Mouse (Mus musculus): ENCODE measurements around the gene Csnk1e.

Gene Csnk1e

GRCm38 (mm10) chr15:79442961-79443518, 12.3 kb downstream of the Csnk1e start:
- DNase-seq: peak; percentile 20

- no peak for DNase-seq
Observed at GRCm38 (mm10) chr15:79442257-79442611, 13.1 kb downstream of the Csnk1e start.

- DNase-seq: peak; percentile 83
Observed at GRCm38 (mm10) chr15:79441331-79442256, 13.8 kb downstream of the Csnk1e start.

GRCm38 (mm10) chr15:79440651-79441330, 14.6 kb downstream of the Csnk1e start:
- DNase-seq: no peak

GRCm38 (mm10) chr15:79440223-79440622, 15.1 kb downstream of the Csnk1e start:
- DNase-seq: peak; percentile 56

GRCm38 (mm10) chr15:79439386-79439785, 16.0 kb downstream of the Csnk1e start:
- no peak for DNase-seq

- no peak for DNase-seq
Observed at GRCm38 (mm10) chr15:79438816-79439215, 16.6 kb downstream of the Csnk1e start.

GRCm38 (mm10) chr15:79438209-79438810, 17.1 kb downstream of the Csnk1e start:
- DNase-seq: no peak

- DNase-seq: no peak
Observed at GRCm38 (mm10) chr15:79437541-79438208, 17.7 kb downstream of the Csnk1e start.

GRCm38 (mm10) chr15:79436481-79436921, 18.9 kb downstream of the Csnk1e start:
- DNase-seq: no peak

- DNase-seq: no peak
Observed at GRCm38 (mm10) chr15:79435191-79435671, 20.1 kb downstream of the Csnk1e start.

- DNase-seq: peak; percentile 48
Observed at GRCm38 (mm10) chr15:79432892-79433291, 22.5 kb downstream of the Csnk1e start.

GRCm38 (mm10) chr15:79432328-79432727, 23.0 kb downstream of the Csnk1e start:
- peak; percentile 38 for DNase-seq

- DNase-seq: no peak
Observed at GRCm38 (mm10) chr15:79431925-79432324, 23.4 kb downstream of the Csnk1e start.

GRCm38 (mm10) chr15:79430461-79431000, 24.8 kb downstream of the Csnk1e start:
- no peak for DNase-seq

GRCm38 (mm10) chr15:79429994-79430393, 25.4 kb downstream of the Csnk1e start:
- DNase-seq: no peak

GRCm38 (mm10) chr15:79429527-79429926, 25.8 kb downstream of the Csnk1e start:
- DNase-seq: no peak

GRCm38 (mm10) chr15:79428616-79429015, 26.8 kb downstream of the Csnk1e start:
- no peak for DNase-seq

GRCm38 (mm10) chr15:79427516-79427915, 27.9 kb downstream of the Csnk1e start:
- no peak for DNase-seq

GRCm38 (mm10) chr15:79425516-79425915, 29.9 kb downstream of the Csnk1e start:
- no peak for DNase-seq

- no peak for DNase-seq
Observed at GRCm38 (mm10) chr15:79424602-79425001, 30.8 kb downstream of the Csnk1e start.

GRCm38 (mm10) chr15:79422715-79423243, 32.6 kb downstream of the Csnk1e start:
- DNase-seq: no peak
